Mouse (Mus musculus) myocyte (in vitro differentiated cells): Measurements from ENCODE around the gene Tnfsf18. TPM values are rescaled to one million over a fixed set of nuclear protein-coding genes. Genes with fewer than 3 reads are reported as not detected.

ENCODE experiments used
- H3K27me3 ChIP-seq: one replicate; pipeline ENCODE4 v1.6.1; 2011; ENCODE audit not compliant: control insufficient read depth, insufficient read depth, insufficient read length
- H3K36me3 ChIP-seq: one replicate; pipeline ENCODE4 v1.6.1; 2011; ENCODE audit not compliant: control insufficient read depth, insufficient read depth
- H3K4me2 ChIP-seq: one replicate; pipeline ENCODE4 v1.6.1; 2011; ENCODE audit warnings: low read depth, control low read depth
- H3K4me3 ChIP-seq: one replicate; pipeline ENCODE4 v1.5.1; 2011; ENCODE audit warnings: mild to moderate bottlenecking, control low read depth, moderate library complexity
- H3K79me2 ChIP-seq: one replicate; pipeline ENCODE4 v1.6.1; 2011; ENCODE audit not compliant: control insufficient read depth, insufficient read depth
- H3ac ChIP-seq: one replicate; pipeline ENCODE4 v1.6.1; 2011; ENCODE audit not compliant: control insufficient read depth, insufficient read length
- CEBPB ChIP-seq: IDR thresholded peaks from 2 replicates; pipeline ENCODE4 v1.6.1; 2011; ENCODE audit warnings: mild to moderate bottlenecking, moderate library complexity; ENCODE audit not compliant: poor library complexity, insufficient read depth, severe bottlenecking
- E2F4 ChIP-seq: IDR thresholded peaks from one replicate; pipeline ENCODE4 v1.6.1; 2011; ENCODE audit warnings: mild to moderate bottlenecking, control low read depth, moderate library complexity; ENCODE audit not compliant: insufficient read depth
- MAX ChIP-seq: IDR thresholded peaks from one replicate; pipeline ENCODE4 v1.6.1; 2011; ENCODE audit warnings: low read depth, mild to moderate bottlenecking, control low read depth
- MYOD1 ChIP-seq, 3 experiments: IDR thresholded peaks; one replicate each; pipeline ENCODE4 v1.6.1; 2011; ENCODE audit warnings: control low read depth in 2 of 3, low read depth in 2 of 3, mild to moderate bottlenecking in 2 of 3, moderate library complexity in 1 of 3; ENCODE audit not compliant: insufficient read length in 2 of 3, control insufficient read depth in 1 of 3
- MYOG ChIP-seq, 3 experiments: IDR thresholded peaks; one replicate each; pipeline ENCODE4 v1.6.1; 2011; ENCODE audit warnings: control low read depth in 2 of 3, low read depth in 2 of 3, mild to moderate bottlenecking in 2 of 3; ENCODE audit not compliant: insufficient read length in 2 of 3, control insufficient read depth in 1 of 3, insufficient read depth in 1 of 3
- POLR2A ChIP-seq: IDR thresholded peaks from one replicate; pipeline ENCODE4 v1.6.1; 2011; ENCODE audit warnings: low read depth, mild to moderate bottlenecking, control low read depth, moderate library complexity; ENCODE audit not compliant: insufficient read length
- POLR2AphosphoS2 ChIP-seq: IDR thresholded peaks from one replicate; pipeline ENCODE4 v1.6.1; 2011; ENCODE audit warnings: low read depth, control low read depth; ENCODE audit not compliant: insufficient read length
- REST ChIP-seq: IDR thresholded peaks from one replicate; pipeline ENCODE4 v1.6.1; 2011; ENCODE audit warnings: mild to moderate bottlenecking, control low read depth, moderate library complexity; ENCODE audit not compliant: insufficient read depth, insufficient read length
- SRF ChIP-seq: IDR thresholded peaks from one replicate; pipeline ENCODE4 v1.6.1; 2011; ENCODE audit warnings: low read depth; ENCODE audit not compliant: control insufficient read depth, insufficient read length
- TCF12 ChIP-seq: IDR thresholded peaks from one replicate; pipeline ENCODE4 v1.6.1; 2011; ENCODE audit warnings: mild to moderate bottlenecking, control low read depth; ENCODE audit not compliant: poor library complexity, insufficient read depth, severe bottlenecking
- TCF3 ChIP-seq: IDR thresholded peaks from one replicate; pipeline ENCODE4 v1.6.1; 2011; ENCODE audit warnings: low read depth, control low read depth; ENCODE audit not compliant: insufficient read length
- USF1 ChIP-seq: IDR thresholded peaks from one replicate; pipeline ENCODE4 v1.6.1; 2011; ENCODE audit warnings: low read depth, mild to moderate bottlenecking, control low read depth, moderate library complexity
- polyA plus RNA-seq: library from polyadenylated mRNA; unstranded; fragments of >200 nt; fragmentation: generic; extraction: Trizol; gene quantifications from one replicate; pipeline ENCODE4 v1.2.1, GENCODE M21; 2012; ENCODE audit warnings: missing spikeins

Tnfsf18 gene
- polyA plus RNA-seq, 1 experiment, result 0.02 TPM

DNA sequence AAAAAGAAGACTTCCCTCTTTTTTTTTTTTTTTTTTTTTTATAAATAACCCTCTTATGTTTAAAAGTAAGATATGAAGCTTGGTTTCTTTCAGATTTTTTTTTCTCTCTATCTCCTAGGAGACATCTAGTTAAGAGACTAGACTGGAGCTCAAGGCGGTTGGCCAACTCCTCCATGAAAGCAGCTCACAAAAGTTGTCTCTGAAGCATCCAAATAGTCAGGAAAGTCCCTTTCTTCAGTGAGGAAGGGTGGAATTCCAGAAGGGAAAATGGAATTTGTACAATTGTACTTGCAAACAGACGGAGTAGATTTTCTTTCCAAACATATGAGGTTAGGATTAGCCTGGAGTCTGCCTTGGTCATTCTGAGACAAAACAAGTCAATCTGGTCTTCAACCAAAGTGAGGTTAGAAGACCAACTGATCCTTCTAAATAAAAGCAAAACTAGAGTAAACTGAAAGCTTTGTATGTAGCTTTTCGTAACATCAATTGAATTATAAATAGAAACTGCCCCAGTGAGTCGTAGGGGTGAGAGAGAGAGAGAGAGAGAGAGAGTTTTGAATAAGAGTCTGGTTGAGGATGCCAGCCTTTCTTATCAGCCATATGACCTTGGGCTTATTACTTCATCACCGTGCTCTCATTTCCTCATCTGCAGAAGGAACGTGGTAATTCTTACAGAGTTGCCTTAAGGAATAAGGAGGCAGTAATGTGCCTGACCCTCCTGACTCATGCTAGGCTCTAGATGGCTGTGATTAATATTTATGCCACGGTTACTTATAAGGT is 2.6 kb downstream of the Tnfsf18 start:
- Histone ChIP-seq H3K36me3 (no peaks in the 10 kb centered on the region), H3ac (no peak overlapping the region), H3K79me2 (no peaks in the 10 kb centered on the region), H3K27me3 (no peaks in the 10 kb centered on the region), H3K4me3 (no peak overlapping the region), H3K4me2 (peak overlapping the region; percentile 13)
- TF ChIP-seq MYOG (IDR thresholded peaks at IDR 0.05; ENCODE audit: control insufficient read depth in 1 of 3, insufficient read depth in 1 of 3, insufficient read length in 2 of 3, low read depth in 2 of 3) (no peak), SRF (no peak), TCF12 (no peak), REST (no peak), E2F4 (no peak), CEBPB (no peak), USF1 (no peak), POLR2A (no peak), TCF3 (no peak)

DNA sequence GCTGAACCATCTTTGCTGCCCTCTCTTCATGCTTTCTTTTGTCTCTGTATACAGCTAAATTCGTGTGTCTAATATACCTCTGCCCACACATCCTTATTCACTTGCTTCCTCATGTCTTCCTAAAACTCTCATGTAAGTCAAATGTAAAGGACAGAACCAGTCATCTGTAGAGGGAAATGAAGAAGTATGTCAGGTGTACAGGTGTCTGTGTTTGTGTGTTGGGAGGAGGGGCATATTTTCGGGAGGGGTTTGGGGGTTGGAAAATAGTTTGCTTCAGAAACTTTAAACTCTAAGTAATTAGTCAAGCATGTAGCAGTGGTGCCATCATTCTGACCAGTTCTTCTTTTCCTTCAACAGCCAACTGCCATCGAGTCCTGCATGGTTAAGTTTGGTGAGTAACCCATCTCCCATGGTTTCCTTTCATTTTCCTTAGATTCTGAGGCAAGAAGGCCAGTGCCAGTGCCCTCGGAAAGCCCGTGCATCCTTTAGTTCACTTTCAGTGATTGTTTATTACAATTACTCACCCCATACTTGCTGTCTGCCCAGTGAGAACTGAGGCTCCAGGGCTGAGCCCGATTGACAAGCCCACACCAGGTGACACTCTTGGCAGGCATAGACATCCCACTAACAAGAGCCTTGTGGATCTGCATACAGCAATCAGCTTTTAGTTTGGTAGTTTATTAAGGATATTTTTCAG is 5.8 kb downstream of the Tnfsf18 start:
- peak overlapping the region; percentile 30 for H3K4me2 ChIP-seq
- no peaks in the 10 kb centered on the region for H3K79me2 ChIP-seq
- H3ac ChIP-seq, result no peak overlapping the region
- H3K4me3 ChIP-seq, result no peak overlapping the region
- TF ChIP-seq POLR2AphosphoS2, result no peak
- TF ChIP-seq SRF, result no peak
- peak in 1 of 3 experiments; percentile 20 for TF ChIP-seq MYOD1 (IDR thresholded peaks at IDR 0.05; ENCODE audit: control insufficient read depth in 1 of 3, insufficient read length in 2 of 3, low read depth in 2 of 3)
- H3K27me3 ChIP-seq, result no peaks in the 10 kb centered on the region
- no peaks in the 10 kb centered on the region for H3K36me3 ChIP-seq

DNA sequence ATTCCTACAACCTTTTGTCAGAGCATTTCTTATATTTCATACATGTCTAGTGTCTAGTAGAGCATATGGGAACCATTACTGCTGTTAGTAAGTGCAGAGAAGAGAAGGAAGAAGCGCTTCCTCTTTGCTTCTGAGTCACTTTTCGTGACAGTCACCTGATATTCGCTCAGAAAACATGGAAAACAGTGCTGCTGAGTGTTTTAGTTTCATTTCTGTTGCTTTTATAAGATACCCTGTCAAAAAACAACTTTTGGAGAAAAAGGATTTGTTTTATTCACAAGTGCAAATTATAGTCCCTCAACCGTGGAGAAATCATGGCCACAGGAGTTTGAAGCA is 6.3 kb downstream of the Tnfsf18 start:
- TF ChIP-seq POLR2AphosphoS2 (no peak), REST (no peak), POLR2A (no peak), E2F4 (no peak), USF1 (no peak), TCF12 (no peak), MYOG (IDR thresholded peaks at IDR 0.05; ENCODE audit: control insufficient read depth in 1 of 3, insufficient read depth in 1 of 3, insufficient read length in 2 of 3, low read depth in 2 of 3) (no peak), CEBPB (no peak), TCF3 (no peak), MAX (no peak), SRF (no peak), MYOD1 (IDR thresholded peaks at IDR 0.05; ENCODE audit: control insufficient read depth in 1 of 3, insufficient read length in 2 of 3, low read depth in 2 of 3) (no peak)
- Histone ChIP-seq H3K36me3 (no peaks in the 10 kb centered on the region), H3K79me2 (no peaks in the 10 kb centered on the region), H3K4me2 (peak overlapping the region; percentile 30), H3ac (no peak overlapping the region), H3K4me3 (no peak overlapping the region), H3K27me3 (no peaks in the 10 kb centered on the region)

DNA sequence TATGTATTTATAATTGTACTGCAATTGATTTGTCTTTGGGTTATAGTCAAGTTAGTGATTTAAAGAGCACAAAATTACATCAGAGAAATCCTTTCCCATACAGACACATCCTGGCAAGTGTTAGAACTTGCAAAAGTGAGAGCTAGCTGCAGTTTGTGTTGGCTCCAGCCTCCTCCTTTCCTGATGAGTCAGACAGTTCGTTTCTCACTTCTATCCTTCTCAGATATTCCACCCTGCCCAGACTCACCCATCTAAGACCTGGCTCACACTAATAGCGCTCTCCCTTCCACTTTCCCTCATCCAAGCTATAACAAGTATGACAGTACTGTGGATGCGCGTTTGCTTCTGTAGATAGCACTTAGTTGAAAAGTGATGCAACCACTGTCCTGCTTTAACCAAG is 11.9 kb downstream of the Tnfsf18 start:
- no peak for TF ChIP-seq MYOG (IDR thresholded peaks at IDR 0.05; ENCODE audit: control insufficient read depth in 1 of 3, insufficient read depth in 1 of 3, insufficient read length in 2 of 3, low read depth in 2 of 3)
- no peak for TF ChIP-seq POLR2A
- TF ChIP-seq MAX, result no peak
- no peak for TF ChIP-seq TCF3
- no peak for TF ChIP-seq TCF12
- no peak for TF ChIP-seq MYOD1 (IDR thresholded peaks at IDR 0.05; ENCODE audit: control insufficient read depth in 1 of 3, insufficient read length in 2 of 3, low read depth in 2 of 3)
- TF ChIP-seq CEBPB, result no peak
- TF ChIP-seq USF1, result no peak
- no peak for TF ChIP-seq REST
- no peaks in the 10 kb centered on the region for H3K27me3 ChIP-seq
- no peak overlapping the region for H3K4me3 ChIP-seq
- H3K79me2 ChIP-seq, result no peaks in the 10 kb centered on the region
- peak overlapping the region; percentile 44 for H3K4me2 ChIP-seq
- H3ac ChIP-seq, result no peak overlapping the region
- H3K36me3 ChIP-seq, result no peaks in the 10 kb centered on the region

DNA sequence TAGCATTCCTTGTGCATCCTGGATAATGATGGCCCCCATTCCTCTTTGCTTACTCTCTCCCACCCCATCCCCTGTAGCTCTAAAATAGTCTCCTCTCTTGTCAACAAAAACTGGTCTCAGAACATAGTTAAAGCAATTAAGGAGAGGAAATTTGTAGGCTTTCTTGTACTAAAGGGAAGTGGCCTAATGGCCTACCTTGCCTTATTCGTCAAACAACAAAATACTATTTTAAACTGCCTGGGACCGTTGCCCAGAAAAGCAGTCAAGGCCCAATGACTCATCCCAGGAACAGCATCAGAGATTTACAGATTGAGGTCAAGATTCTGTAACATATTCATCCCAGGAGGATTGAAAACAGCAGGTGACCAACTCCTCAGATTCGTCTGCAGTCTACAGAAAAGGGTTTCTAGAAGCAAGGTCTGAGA is 13.2 kb downstream of the Tnfsf18 start:
- H3K36me3 ChIP-seq, result no peaks in the 10 kb centered on the region
- H3K4me3 ChIP-seq, result no peak overlapping the region
- peak overlapping the region; percentile 18 for H3K4me2 ChIP-seq
- no peaks in the 10 kb centered on the region for H3K27me3 ChIP-seq
- H3K79me2 ChIP-seq, result no peaks in the 10 kb centered on the region
- peak; percentile 29 for TF ChIP-seq USF1
- TF ChIP-seq E2F4, result no peak
- no peak for TF ChIP-seq SRF
- 0 out of 2 replicates have a peak, but pooled peaks have one; percentile 38 for TF ChIP-seq CEBPB
- peak; percentile 62 to 76 (median 75) for TF ChIP-seq MYOD1 (IDR thresholded peaks at IDR 0.05; ENCODE audit: control insufficient read depth in 1 of 3, insufficient read length in 2 of 3, low read depth in 2 of 3)
- no peak for TF ChIP-seq POLR2AphosphoS2
- TF ChIP-seq TCF12, result peak; percentile 41
- no peak overlapping the region for H3ac ChIP-seq
